Mouse (Mus musculus) liver, embryonic 13.5 days (tissue): ENCODE results near the gene Taco1. TPM values are rescaled to one million over a fixed set of nuclear protein-coding genes. Genes with fewer than 3 reads are reported as not detected.
A peak's percentile ranks its signal among the peaks of the same experiment; 100 is the strongest.

Source experiments
- ATAC-seq: fragments of 200-750 bp; cut with Nextera tagmentation; 2 replicates; pipeline ENCODE4 v1.8.0; 2017; ENCODE audit warnings: low read depth, mild to moderate bottlenecking, moderate number of reproducible peaks, moderate library complexity
- DNase-seq: peaks from one replicate; pipeline ENCODE4 v3.0.0; 2022
- H3K27ac ChIP-seq: fragments of 300-500 bp; sonication (generic); 2 replicates; pipeline ENCODE4 v1.5.1; 2015; ENCODE audit warnings: moderate library complexity, mild to moderate bottlenecking, inconsistent platforms
- H3K27me3 ChIP-seq: fragments of 300-500 bp; sonication (generic); 2 replicates; pipeline ENCODE4 v1.6.1; 2015; ENCODE audit warnings: mild to moderate bottlenecking, inconsistent platforms
- H3K36me3 ChIP-seq: fragments of 300-500 bp; sonication (generic); 2 replicates; pipeline ENCODE4 v1.6.1; 2015; ENCODE audit warnings: mild to moderate bottlenecking, inconsistent platforms
- H3K4me1 ChIP-seq: fragments of 300-500 bp; sonication (generic); replicated peaks from 2 replicates; pipeline ENCODE4 v1.6.1; 2015; ENCODE audit warnings: inconsistent platforms
- H3K4me2 ChIP-seq: fragments of 300-500 bp; sonication (generic); 2 replicates; pipeline ENCODE4 v1.6.1; 2015; ENCODE audit warnings: inconsistent platforms, mild to moderate bottlenecking, moderate library complexity
- H3K4me3 ChIP-seq: fragments of 300-500 bp; sonication (generic); replicated peaks from 2 replicates; pipeline ENCODE4 v1.5.1; 2015; ENCODE audit warnings: mild to moderate bottlenecking, inconsistent platforms
- H3K9ac ChIP-seq: fragments of 300-500 bp; sonication (generic); 2 replicates; pipeline ENCODE4 v1.6.1; 2015; ENCODE audit warnings: mild to moderate bottlenecking, inconsistent platforms
- H3K9me3 ChIP-seq: fragments of 300-500 bp; sonication (generic); replicated peaks from 2 replicates; pipeline ENCODE4 v1.6.1; 2016; ENCODE audit warnings: inconsistent platforms
- WGBS: fragments of 180-500 bp; shearing (Covaris S2); methylation state at CpG from one replicate; pipeline ENCODE4 v1.1.7; 2015; ENCODE audit not compliant: insufficient replicate concordance; 5-methylcytosine and 5-hydroxymethylcytosine counted together
- polyA plus RNA-seq: library from polyadenylated mRNA; unstranded; fragments of >200 nt; fragmentation: Nextera tagmentation; extraction: Ambion mirVana; gene quantifications from 2 replicates; pipeline ENCODE4 v1.2.1, GENCODE M21; 2015

Gene Taco1
- polyA plus RNA-seq, 1 experiment from 2014 or later, result 8.3 TPM

GRCm38 (mm10) chr11:106122221-106122620 lies 56.4 kb downstream of the Taco1 start:
- H3K9me3 ChIP-seq, result no peaks in the 10 kb centered on the region
- no peak for DNase-seq
- WGBS, result 58% methylated on average over 5 of the region's 5 CpGs
- no peak overlapping the region for H3K4me3 ChIP-seq
- no peak overlapping the region for H3K4me2 ChIP-seq
- H3K36me3 ChIP-seq, result peaks cover 16% of the 10 kb centered on the region; the same call in 1 of the 2 replicates
- peaks cover 11% of the 10 kb centered on the region; the same call in 1 of the 2 replicates for H3K4me1 ChIP-seq
- H3K27me3 ChIP-seq, result no peaks in the 10 kb centered on the region
- no peak overlapping the region for H3K9ac ChIP-seq
- ATAC-seq, result no peak
- H3K27ac ChIP-seq, result peak overlapping the region; percentile 69

- Histone ChIP-seq H3K9ac (no peak overlapping the region), H3K4me3 (no peak overlapping the region), H3K4me2 (no peak overlapping the region), H3K27ac (peak overlapping the region; percentile 69), H3K9me3 (no peaks in the 10 kb centered on the region), H3K36me3 (peaks cover 16% of the 10 kb centered on the region; the same call in 1 of the 2 replicates), H3K27me3 (no peaks in the 10 kb centered on the region), H3K4me1 (peaks cover 11% of the 10 kb centered on the region; the same call in 1 of the 2 replicates)
- WGBS, result 16% methylated on average over 3 of the region's 3 CpGs
- no peak for ATAC-seq
- DNase-seq, result peak; percentile 8
Measured at GRCm38 (mm10) chr11:106122736-106123135, 56.9 kb downstream of the Taco1 start.

Other genes starting within 250 kb of the Taco1 start
- 1.9 TPM in 2 replicates for gene Cyb561, start 112.7 kb upstream of the Taco1 start, polyA plus RNA-seq
- gene Ace, start 98.1 kb upstream of the Taco1 start, polyA plus RNA-seq, result 0.02 and 0.05 TPM in 2 replicates
- gene Ace3, start 71.4 kb upstream of the Taco1 start, polyA plus RNA-seq, result not detected in 2 replicates
- gene Kcnh6, start 57.9 kb upstream of the Taco1 start, polyA plus RNA-seq, result 0.03 TPM in 1 of 2 replicates, not detected in the other
- gene Dcaf7, start 29.2 kb upstream of the Taco1 start, polyA plus RNA-seq, result 25.3 and 29.4 TPM in 2 replicates
- 4.5 and 4.8 TPM in 2 replicates for gene Map3k3, start 18.6 kb downstream of the Taco1 start, polyA plus RNA-seq
- gene Gm10840, start 94.8 kb downstream of the Taco1 start, polyA plus RNA-seq, result not detected in 2 replicates
- 82.2 and 87.8 TPM in 2 replicates for gene Limd2, start 94.8 kb downstream of the Taco1 start, polyA plus RNA-seq
- gene Strada, start 136.1 kb downstream of the Taco1 start, polyA plus RNA-seq, result 9.4 and 10.5 TPM in 2 replicates
- gene Ccdc47, start 150.3 kb downstream of the Taco1 start, polyA plus RNA-seq, result 41.5 and 50.9 TPM in 2 replicates
- gene Ddx42, start 150.9 kb downstream of the Taco1 start, polyA plus RNA-seq, result 26.8 and 31.6 TPM in 2 replicates
- gene Ftsj3, start 190.0 kb downstream of the Taco1 start, polyA plus RNA-seq, result 55.4 and 66.0 TPM in 2 replicates
- gene Psmc5, start 190.1 kb downstream of the Taco1 start, polyA plus RNA-seq, result 204 and 210 TPM in 2 replicates
- 27.8 and 29.2 TPM in 2 replicates for gene Smarcd2, start 206.9 kb downstream of the Taco1 start, polyA plus RNA-seq
- gene Tcam1, start 210.6 kb downstream of the Taco1 start, polyA plus RNA-seq, result 0.27 and 0.39 TPM in 2 replicates
- not detected in 2 replicates for gene Gh, start 235.8 kb downstream of the Taco1 start, polyA plus RNA-seq
- gene Cd79b, start 248.7 kb downstream of the Taco1 start, polyA plus RNA-seq, result 3.7 and 4.4 TPM in 2 replicates